ENCODE assay signal across 8 mouse cellular contexts in genomic region chr7:44429534-44430488, GRCm38 (mm10). TPM values are rescaled to one million over a fixed set of nuclear protein-coding genes. Genes with fewer than 3 reads are reported as not detected.
DNase-seq lines count a peak whose midpoint lies in the region; ATAC-seq lines count a peak whose summit lies in the region.

No protein-coding gene starts in this region.

- 0 out of 2 replicates have a peak, but pooled peaks cover 4% of the 10 kb centered on the region for H3K27me3 ChIP-seq in hindbrain, embryonic 11.5 days (ENCODE audit: control insufficient read depth, insufficient read depth, low read length)
- no peaks in the 10 kb centered on the region for H3K27me3 ChIP-seq in midbrain, embryonic 13.5 days

- H3K9ac ChIP-seq in hindbrain, embryonic 11.5 days (ENCODE audit: low read depth, low read length), result peak overlapping the region; percentile 92
- H3K9ac ChIP-seq in midbrain, embryonic 13.5 days (replicated peaks), result peak overlapping the region; percentile 98

- peak overlapping the region; percentile 99 for H3K27ac ChIP-seq in hindbrain, embryonic 11.5 days (ENCODE audit: low read depth, low read length)
- peak overlapping the region; percentile 100 for H3K27ac ChIP-seq in midbrain, embryonic 13.5 days

- H3K36me3 ChIP-seq in hindbrain, embryonic 11.5 days (ENCODE audit: control insufficient read depth, insufficient read depth, low read length), result no peaks in the 10 kb centered on the region
- peaks cover 10% of the 10 kb centered on the region for H3K36me3 ChIP-seq in midbrain, embryonic 13.5 days

- peak overlapping the region; percentile 81 for H3K4me2 ChIP-seq in hindbrain, embryonic 11.5 days (replicated peaks; ENCODE audit: low read depth, low read length)
- peak overlapping the region; percentile 96 for H3K4me2 ChIP-seq in midbrain, embryonic 13.5 days (replicated peaks)

- peaks cover 11% of the 10 kb centered on the region for H3K4me1 ChIP-seq in hindbrain, embryonic 11.5 days (replicated peaks; ENCODE audit: control insufficient read depth, insufficient read depth, low read length)
- H3K4me1 ChIP-seq in midbrain, embryonic 13.5 days (replicated peaks), result peaks cover 69% of the 10 kb centered on the region

- peak; percentile 39 for ATAC-seq in hindbrain, embryonic 11.5 days (ENCODE audit: low FRiP score)
- ATAC-seq in midbrain, embryonic 13.5 days, result peak; percentile 27

- peak; percentile 71 to 75 for DNase-seq in layer of hippocampus, postnatal 14 days (ENCODE audit: low spot score in 2 of 2)
- DNase-seq in layer of hippocampus, adult 9-10 months (ENCODE audit: low spot score), result no peak
- DNase-seq in cerebellum, postnatal 14 days, result peak; percentile 39 to 49
- DNase-seq in hindbrain, embryonic 11.5 days (ENCODE audit: low spot score), result peak; percentile 67
- no peak for DNase-seq in urinary bladder, postnatal 14 days (ENCODE audit: low spot score)
- no peak for DNase-seq in gastrocnemius, adult 18-20 months (ENCODE audit: low spot score)
- no peak for DNase-seq in gastrocnemius, postnatal 36 days

- no peaks in the 10 kb centered on the region for H3K9me3 ChIP-seq in hindbrain, embryonic 11.5 days (ENCODE audit: control insufficient read depth, low read length)
- H3K9me3 ChIP-seq in midbrain, embryonic 13.5 days, result no peaks in the 10 kb centered on the region

- peak overlapping the region; percentile 67 for H3K4me3 ChIP-seq in hindbrain, embryonic 11.5 days (ENCODE audit: low read depth, low read length)
- H3K4me3 ChIP-seq in midbrain, embryonic 13.5 days (replicated peaks), result peak overlapping the region; percentile 76

- WGBS in hindbrain, embryonic 11.5 days, result 2% methylated on average over 29 of the region's 32 CpGs
- WGBS in midbrain, embryonic 13.5 days, result under 1% methylated on average over 32 of the region's 32 CpGs

- intact Hi-C loops in gastrocnemius, postnatal 36 days (cut with DNase I), result no loop called here

RNA-seq across cellular contexts. Expression of gene Lrrc4b, which starts 1.0 kb away (rescaled TPM):
- 100 to 1,000 TPM; 299 to 301 TPM for total RNA-seq in layer of hippocampus, postnatal 14 days (2021)
- 9.1 and 11.4 TPM in 2 replicates for polyA plus RNA-seq in hindbrain, embryonic 11.5 days (2014; fragmentation: Nextera tagmentation; extraction: Ambion mirVana)
- 15.7 and 16.4 TPM in 2 replicates for polyA plus RNA-seq in midbrain, embryonic 13.5 days (2015; fragmentation: Nextera tagmentation; extraction: Ambion mirVana)
- total RNA-seq in gastrocnemius, adult 18-20 months (2021), result under 1 TPM in 1 of 2 experiments, not detected in 1; 0.12 TPM
- total RNA-seq in gastrocnemius, postnatal 36 days (2021), result under 1 TPM in 1 of 2 experiments, not detected in 1; 0.20 TPM

RNA-seq across cellular contexts. Expression of gene Aspdh, which starts 35.4 kb away (rescaled TPM):
- 10 to 100 TPM; 15.0 to 15.4 TPM for total RNA-seq in layer of hippocampus, postnatal 14 days (2021)
- polyA plus RNA-seq in hindbrain, embryonic 11.5 days (2014; fragmentation: Nextera tagmentation; extraction: Ambion mirVana), result 1.2 and 2.1 TPM in 2 replicates
- 8.6 and 10.8 TPM in 2 replicates for polyA plus RNA-seq in midbrain, embryonic 13.5 days (2015; fragmentation: Nextera tagmentation; extraction: Ambion mirVana)
- total RNA-seq in gastrocnemius, adult 18-20 months (2021), result not detected
- total RNA-seq in gastrocnemius, postnatal 36 days (2021), result not detected

RNA-seq across cellular contexts. Expression of gene Josd2, which starts 38.0 kb away (rescaled TPM):
- 10 to 100 TPM; 60.7 to 64.3 TPM for total RNA-seq in layer of hippocampus, postnatal 14 days (2021)
- 57.3 and 59.1 TPM in 2 replicates for polyA plus RNA-seq in hindbrain, embryonic 11.5 days (2014; fragmentation: Nextera tagmentation; extraction: Ambion mirVana)
- polyA plus RNA-seq in midbrain, embryonic 13.5 days (2015; fragmentation: Nextera tagmentation; extraction: Ambion mirVana), result 41.6 and 44.8 TPM in 2 replicates
- 10 to 100 TPM; 49.8 to 49.9 TPM for total RNA-seq in gastrocnemius, adult 18-20 months (2021)
- total RNA-seq in gastrocnemius, postnatal 36 days (2021), result 10 to 100 TPM; 48.7 to 49.2 TPM

RNA-seq across cellular contexts. Expression of gene 1700008O03Rik, which starts 44.2 kb away (rescaled TPM):
- 1 to 10 TPM; 2.3 TPM for total RNA-seq in layer of hippocampus, postnatal 14 days (2021)
- 1.3 and 1.4 TPM in 2 replicates for polyA plus RNA-seq in hindbrain, embryonic 11.5 days (2014; fragmentation: Nextera tagmentation; extraction: Ambion mirVana)
- polyA plus RNA-seq in midbrain, embryonic 13.5 days (2015; fragmentation: Nextera tagmentation; extraction: Ambion mirVana), result 0.70 and 1.4 TPM in 2 replicates
- under 1 TPM in 1 of 2 experiments, not detected in 1; 0.25 TPM for total RNA-seq in gastrocnemius, adult 18-20 months (2021)
- total RNA-seq in gastrocnemius, postnatal 36 days (2021), result not detected

RNA-seq across cellular contexts. Expression of gene Syt3, which starts 45.9 kb away (rescaled TPM):
- total RNA-seq in layer of hippocampus, postnatal 14 days (2021), result 10 to 100 TPM; 95.5 to 98.4 TPM
- polyA plus RNA-seq in hindbrain, embryonic 11.5 days (2014; fragmentation: Nextera tagmentation; extraction: Ambion mirVana), result 2.4 and 3.5 TPM in 2 replicates
- 16.9 and 17.6 TPM in 2 replicates for polyA plus RNA-seq in midbrain, embryonic 13.5 days (2015; fragmentation: Nextera tagmentation; extraction: Ambion mirVana)
- total RNA-seq in gastrocnemius, adult 18-20 months (2021), result 1 to 10 TPM; 3.4 to 4.8 TPM
- 1 to 10 TPM; 1.6 to 2.1 TPM for total RNA-seq in gastrocnemius, postnatal 36 days (2021)

Comparison
In these comparisons a context has a peak if more than half of its experiments do, and no peak if none do; other contexts are left out.
1. DNase-seq: peak in layer of hippocampus, postnatal 14 days (2 of 2), cerebellum, postnatal 14 days (2 of 2) and hindbrain, embryonic 11.5 days (single experiment); none in layer of hippocampus, adult 9-10 months (single experiment), urinary bladder, postnatal 14 days (single experiment), gastrocnemius, adult 18-20 months (single experiment) and gastrocnemius, postnatal 36 days (0 of 2).
2. RNA of gene Lrrc4b, which starts 1.0 kb away (total RNA-seq): 299 to 301 TPM in layer of hippocampus, postnatal 14 days; 0.20 TPM in gastrocnemius, postnatal 36 days and 0.12 TPM in gastrocnemius, adult 18-20 months; every median in the first group is over 100 times any median in the second.
3. RNA of gene Aspdh, which starts 35.4 kb away (total RNA-seq): 15.0 to 15.4 TPM in layer of hippocampus, postnatal 14 days; not detected in gastrocnemius, adult 18-20 months and not detected in gastrocnemius, postnatal 36 days; every median in the first group is over 10 times any median in the second.